Mouse (Mus musculus) myocyte (in vitro differentiated cells): Measurements from ENCODE around the gene Pdia3. TPM values are rescaled to one million over a fixed set of nuclear protein-coding genes. Genes with fewer than 3 reads are reported as not detected.

Experiments
- H3K27me3 ChIP-seq: one replicate; pipeline ENCODE4 v1.6.1; 2011; ENCODE audit not compliant: control insufficient read depth, insufficient read depth, insufficient read length
- H3K36me3 ChIP-seq: one replicate; pipeline ENCODE4 v1.6.1; 2011; ENCODE audit not compliant: control insufficient read depth, insufficient read depth
- H3K4me2 ChIP-seq: one replicate; pipeline ENCODE4 v1.6.1; 2011; ENCODE audit warnings: low read depth, control low read depth
- H3K4me3 ChIP-seq: one replicate; pipeline ENCODE4 v1.5.1; 2011; ENCODE audit warnings: mild to moderate bottlenecking, control low read depth, moderate library complexity
- H3K79me2 ChIP-seq: one replicate; pipeline ENCODE4 v1.6.1; 2011; ENCODE audit not compliant: control insufficient read depth, insufficient read depth
- H3ac ChIP-seq: one replicate; pipeline ENCODE4 v1.6.1; 2011; ENCODE audit not compliant: control insufficient read depth, insufficient read length
- CEBPB ChIP-seq: IDR thresholded peaks from 2 replicates; pipeline ENCODE4 v1.6.1; 2011; ENCODE audit warnings: mild to moderate bottlenecking, moderate library complexity; ENCODE audit not compliant: poor library complexity, insufficient read depth, severe bottlenecking
- E2F4 ChIP-seq: IDR thresholded peaks from one replicate; pipeline ENCODE4 v1.6.1; 2011; ENCODE audit warnings: mild to moderate bottlenecking, control low read depth, moderate library complexity; ENCODE audit not compliant: insufficient read depth
- MAX ChIP-seq: IDR thresholded peaks from one replicate; pipeline ENCODE4 v1.6.1; 2011; ENCODE audit warnings: low read depth, mild to moderate bottlenecking, control low read depth
- MYOD1 ChIP-seq, 3 experiments: IDR thresholded peaks; one replicate each; pipeline ENCODE4 v1.6.1; 2011; ENCODE audit warnings: control low read depth in 2 of 3, low read depth in 2 of 3, mild to moderate bottlenecking in 2 of 3, moderate library complexity in 1 of 3; ENCODE audit not compliant: insufficient read length in 2 of 3, control insufficient read depth in 1 of 3
- MYOG ChIP-seq, 3 experiments: IDR thresholded peaks; one replicate each; pipeline ENCODE4 v1.6.1; 2011; ENCODE audit warnings: control low read depth in 2 of 3, low read depth in 2 of 3, mild to moderate bottlenecking in 2 of 3; ENCODE audit not compliant: insufficient read length in 2 of 3, control insufficient read depth in 1 of 3, insufficient read depth in 1 of 3
- POLR2A ChIP-seq: IDR thresholded peaks from one replicate; pipeline ENCODE4 v1.6.1; 2011; ENCODE audit warnings: low read depth, mild to moderate bottlenecking, control low read depth, moderate library complexity; ENCODE audit not compliant: insufficient read length
- POLR2AphosphoS2 ChIP-seq: IDR thresholded peaks from one replicate; pipeline ENCODE4 v1.6.1; 2011; ENCODE audit warnings: low read depth, control low read depth; ENCODE audit not compliant: insufficient read length
- REST ChIP-seq: IDR thresholded peaks from one replicate; pipeline ENCODE4 v1.6.1; 2011; ENCODE audit warnings: mild to moderate bottlenecking, control low read depth, moderate library complexity; ENCODE audit not compliant: insufficient read depth, insufficient read length
- SRF ChIP-seq: IDR thresholded peaks from one replicate; pipeline ENCODE4 v1.6.1; 2011; ENCODE audit warnings: low read depth; ENCODE audit not compliant: control insufficient read depth, insufficient read length
- TCF12 ChIP-seq: IDR thresholded peaks from one replicate; pipeline ENCODE4 v1.6.1; 2011; ENCODE audit warnings: mild to moderate bottlenecking, control low read depth; ENCODE audit not compliant: poor library complexity, insufficient read depth, severe bottlenecking
- TCF3 ChIP-seq: IDR thresholded peaks from one replicate; pipeline ENCODE4 v1.6.1; 2011; ENCODE audit warnings: low read depth, control low read depth; ENCODE audit not compliant: insufficient read length
- USF1 ChIP-seq: IDR thresholded peaks from one replicate; pipeline ENCODE4 v1.6.1; 2011; ENCODE audit warnings: low read depth, mild to moderate bottlenecking, control low read depth, moderate library complexity
- polyA plus RNA-seq: library from polyadenylated mRNA; unstranded; fragments of >200 nt; fragmentation: generic; extraction: Trizol; gene quantifications from one replicate; pipeline ENCODE4 v1.2.1, GENCODE M21; 2012; ENCODE audit warnings: missing spikeins

The Pdia3 gene
- polyA plus RNA-seq, 1 experiment = 130 TPM

DNA sequence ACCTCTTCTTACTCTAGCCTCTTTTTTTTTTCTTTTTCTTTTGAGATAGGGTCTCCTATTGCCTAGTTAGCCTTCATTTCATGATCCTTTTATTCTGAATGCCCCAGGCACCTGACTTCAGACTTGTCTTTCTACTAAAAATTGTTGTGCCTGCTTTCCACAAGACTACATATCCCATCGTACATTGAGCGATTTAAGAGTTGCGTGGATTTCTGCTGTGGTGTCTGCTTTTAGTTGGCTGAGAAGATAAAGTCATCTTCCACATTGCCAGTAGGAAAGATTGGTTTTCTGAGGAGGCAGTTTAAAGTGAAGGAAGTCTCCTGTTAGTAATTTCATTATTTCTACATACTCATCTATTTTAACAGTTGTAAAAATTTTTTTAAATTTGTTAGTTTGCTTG, 2.0 kb downstream of the Pdia3 start:
- H3ac ChIP-seq = no peak overlapping the region
- no peaks in the 10 kb centered on the region for H3K27me3 ChIP-seq
- peak overlapping the region; percentile 65 for H3K4me2 ChIP-seq
- peak overlapping the region; percentile 65 for H3K4me3 ChIP-seq
- peaks cover 11% of the 10 kb centered on the region for H3K36me3 ChIP-seq
- peaks cover 63% of the 10 kb centered on the region for H3K79me2 ChIP-seq
- TF ChIP-seq TCF3 (no peak), E2F4 (no peak), MYOG (IDR thresholded peaks at IDR 0.05; ENCODE audit: control insufficient read depth in 1 of 3, insufficient read depth in 1 of 3, insufficient read length in 2 of 3, low read depth in 2 of 3) (no peak), MAX (no peak), MYOD1 (IDR thresholded peaks at IDR 0.05; ENCODE audit: control insufficient read depth in 1 of 3, insufficient read length in 2 of 3, low read depth in 2 of 3) (no peak), SRF (no peak), TCF12 (no peak), CEBPB (no peak), POLR2A (no peak), REST (no peak), USF1 (no peak), POLR2AphosphoS2 (no peak)

DNA sequence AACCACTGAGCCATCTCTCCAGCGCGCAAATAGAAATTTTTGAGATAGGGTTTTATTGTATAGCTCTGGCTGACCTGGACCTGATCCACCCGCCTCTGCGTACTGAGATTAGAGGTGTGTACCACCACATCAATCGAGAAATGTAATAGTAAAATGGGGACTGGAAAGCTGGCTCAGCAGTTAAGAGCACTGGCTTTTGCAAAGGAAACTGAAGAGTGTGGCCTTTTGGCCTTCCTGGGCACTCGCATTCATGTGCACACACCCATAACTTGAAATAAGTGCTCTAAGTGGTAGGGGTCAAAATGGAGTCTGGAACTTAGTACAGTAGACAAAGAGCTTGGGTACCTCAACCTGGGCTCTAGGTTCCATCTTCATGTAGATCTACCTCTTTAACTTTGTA, 2.8 kb downstream of the Pdia3 start:
- TF ChIP-seq POLR2AphosphoS2 (no peak), SRF (no peak), MAX (no peak), E2F4 (no peak), MYOD1 (IDR thresholded peaks at IDR 0.05; ENCODE audit: control insufficient read depth in 1 of 3, insufficient read length in 2 of 3, low read depth in 2 of 3) (no peak), REST (no peak), POLR2A (no peak), TCF12 (no peak), TCF3 (no peak), MYOG (IDR thresholded peaks at IDR 0.05; ENCODE audit: control insufficient read depth in 1 of 3, insufficient read depth in 1 of 3, insufficient read length in 2 of 3, low read depth in 2 of 3) (no peak), CEBPB (no peak), USF1 (no peak)
- H3K4me3 ChIP-seq = no peak overlapping the region
- H3K36me3 ChIP-seq = peaks cover 11% of the 10 kb centered on the region
- no peaks in the 10 kb centered on the region for H3K27me3 ChIP-seq
- H3K79me2 ChIP-seq = peaks cover 71% of the 10 kb centered on the region
- no peak overlapping the region for H3ac ChIP-seq
- H3K4me2 ChIP-seq = peak overlapping the region; percentile 1

DNA sequence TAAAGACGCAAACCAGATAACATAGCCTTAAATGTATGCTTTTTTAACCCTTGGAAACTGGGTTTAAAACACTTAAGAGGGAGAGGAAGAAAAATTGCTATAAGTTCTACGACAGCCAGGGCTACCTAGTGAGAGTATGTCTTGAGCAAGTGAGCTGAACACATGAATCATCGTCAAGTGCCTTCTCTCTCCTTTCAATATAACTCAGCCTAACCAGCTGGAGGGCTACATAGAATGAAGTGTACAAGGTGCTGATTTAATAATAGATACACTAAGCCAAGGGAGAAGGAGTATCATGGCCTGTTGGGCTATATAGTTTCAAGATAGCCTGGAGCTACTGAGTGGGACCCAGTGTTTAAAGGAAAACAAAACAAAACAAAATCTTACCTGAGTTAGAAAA, 4.9 kb downstream of the Pdia3 start:
- no peak overlapping the region for H3ac ChIP-seq
- no peak overlapping the region for H3K4me2 ChIP-seq
- H3K79me2 ChIP-seq = peaks cover 83% of the 10 kb centered on the region
- TF ChIP-seq CEBPB = no peak
- TF ChIP-seq SRF = no peak
- no peak for TF ChIP-seq TCF3
- no peak for TF ChIP-seq REST
- TF ChIP-seq MAX = no peak
- TF ChIP-seq E2F4 = no peak
- TF ChIP-seq TCF12 = no peak
- TF ChIP-seq POLR2A = no peak
- no peak for TF ChIP-seq POLR2AphosphoS2
- TF ChIP-seq MYOD1 (IDR thresholded peaks at IDR 0.05; ENCODE audit: control insufficient read depth in 1 of 3, insufficient read length in 2 of 3, low read depth in 2 of 3) = no peak
- TF ChIP-seq USF1 = no peak
- no peaks in the 10 kb centered on the region for H3K27me3 ChIP-seq
- H3K36me3 ChIP-seq = peaks cover 21% of the 10 kb centered on the region
- no peak overlapping the region for H3K4me3 ChIP-seq

DNA sequence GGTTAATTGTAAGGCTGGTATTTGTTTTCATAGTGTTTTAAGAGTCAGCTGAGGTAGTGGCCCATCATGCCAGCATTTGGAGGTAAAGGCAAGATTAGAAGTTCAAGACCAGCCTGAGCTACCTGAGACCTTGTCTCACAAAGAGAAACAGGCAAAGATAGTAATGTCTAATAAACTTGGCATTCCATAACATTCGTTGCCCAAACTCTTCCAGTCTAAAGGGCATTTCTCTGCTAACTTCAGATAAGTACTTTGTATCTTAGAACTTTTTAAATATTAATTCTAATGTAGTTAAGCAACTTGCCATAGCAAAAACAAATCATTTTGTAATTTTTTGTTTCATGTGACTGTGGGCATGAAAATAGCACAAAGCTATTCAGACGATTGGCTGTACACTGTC, 9.6 kb downstream of the Pdia3 start:
- Histone ChIP-seq H3K36me3 (peaks cover 37% of the 10 kb centered on the region), H3K4me3 (no peak overlapping the region), H3K27me3 (no peaks in the 10 kb centered on the region), H3ac (no peak overlapping the region), H3K79me2 (peaks cover 42% of the 10 kb centered on the region), H3K4me2 (no peak overlapping the region)
- no peak for TF ChIP-seq SRF
- no peak for TF ChIP-seq TCF12
- no peak for TF ChIP-seq MYOD1 (IDR thresholded peaks at IDR 0.05; ENCODE audit: control insufficient read depth in 1 of 3, insufficient read length in 2 of 3, low read depth in 2 of 3)
- no peak for TF ChIP-seq E2F4
- no peak for TF ChIP-seq USF1

DNA sequence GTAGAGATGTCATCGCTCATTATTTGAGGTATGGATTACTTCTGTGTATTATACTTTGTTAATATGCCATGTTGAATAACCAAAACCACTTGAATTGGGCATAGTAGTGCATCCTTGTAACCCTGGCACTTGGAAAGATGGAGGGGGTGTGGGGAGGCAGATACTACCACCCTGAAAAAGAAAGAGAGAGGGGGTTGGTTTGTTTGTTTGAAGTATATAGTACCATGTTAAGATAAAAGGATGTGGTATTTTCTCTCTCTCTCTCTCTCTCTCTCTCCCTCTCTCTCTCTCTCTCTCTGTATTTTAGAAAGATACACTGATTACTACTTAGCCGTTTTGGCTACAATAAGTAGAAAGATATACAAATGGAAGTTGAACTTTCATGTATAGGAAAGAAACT, 12.3 kb downstream of the Pdia3 start:
- no peaks in the 10 kb centered on the region for H3K27me3 ChIP-seq
- no peak overlapping the region for H3ac ChIP-seq
- H3K4me2 ChIP-seq = no peak overlapping the region
- H3K4me3 ChIP-seq = no peak overlapping the region
- TF ChIP-seq TCF3 (no peak), MYOD1 (IDR thresholded peaks at IDR 0.05; ENCODE audit: control insufficient read depth in 1 of 3, insufficient read length in 2 of 3, low read depth in 2 of 3) (no peak), POLR2AphosphoS2 (no peak), TCF12 (no peak), E2F4 (no peak), REST (no peak), MYOG (IDR thresholded peaks at IDR 0.05; ENCODE audit: control insufficient read depth in 1 of 3, insufficient read depth in 1 of 3, insufficient read length in 2 of 3, low read depth in 2 of 3) (no peak), CEBPB (no peak), MAX (no peak), POLR2A (no peak), USF1 (no peak), SRF (no peak)
- H3K79me2 ChIP-seq = peaks cover 19% of the 10 kb centered on the region
- H3K36me3 ChIP-seq = peaks cover 57% of the 10 kb centered on the region
